Mouse (Mus musculus) yolk sac, embryonic 10.5 days (tissue): ENCODE measurements around the gene Kiz.

Experiments
- DNase-seq: peaks from one replicate; pipeline ENCODE4 v3.0.0-alpha.2; 2017; ENCODE audit warnings: low spot score

The Kiz gene

GRCm38 (mm10) chr2:146982786-146983185 lies 127.1 kb downstream of the Kiz start:
- DNase-seq = no peak

GRCm38 (mm10) chr2:146984831-146985230 lies 129.2 kb downstream of the Kiz start:
- no peak for DNase-seq

- DNase-seq = no peak
These were observed 130.1 kb downstream of the Kiz start for GRCm38 (mm10) chr2:146985807-146986206.

GRCm38 (mm10) chr2:146986429-146986828 lies 130.8 kb downstream of the Kiz start:
- DNase-seq = no peak

GRCm38 (mm10) chr2:147007265-147007664 lies 151.6 kb downstream of the Kiz start:
- no peak for DNase-seq

GRCm38 (mm10) chr2:147009084-147009483 lies 153.4 kb downstream of the Kiz start:
- DNase-seq = no peak

GRCm38 (mm10) chr2:147010141-147010540 lies 154.5 kb downstream of the Kiz start:
- DNase-seq = no peak

- DNase-seq = no peak
These were observed 155.3 kb downstream of the Kiz start for GRCm38 (mm10) chr2:147010952-147011351.

- DNase-seq = no peak
These were observed 155.9 kb downstream of the Kiz start for GRCm38 (mm10) chr2:147011474-147012140.

GRCm38 (mm10) chr2:147012141-147012622 lies 156.5 kb downstream of the Kiz start:
- DNase-seq = no peak

- DNase-seq = peak; percentile 95
These were observed 157.0 kb downstream of the Kiz start, which contains the start of gene Xrn2 for GRCm38 (mm10) chr2:147012623-147013184. TSS of gene Xrn2 (plus strand) at chr2:147012996.

- no peak for DNase-seq
These were observed 157.7 kb downstream of the Kiz start for GRCm38 (mm10) chr2:147013194-147013969.

GRCm38 (mm10) chr2:147014101-147014886 lies 158.6 kb downstream of the Kiz start:
- DNase-seq = no peak
